Mouse (Mus musculus): ENCODE data around the gene Flt3l.

- no peak for TF ChIP-seq CTCF (IDR thresholded peaks at IDR 0.05; ENCODE audit: low read depth, low read length)
- no peak for TF ChIP-seq POLR2A (IDR thresholded peaks at IDR 0.05; ENCODE audit: extremely low read depth, insufficient read depth, low read length)
Measured at GRCm38 (mm10) chr7:45127700-45128224, 8.5 kb downstream of the Flt3l start.

All from liver, adult 2 months (tissue).